Mouse (Mus musculus): ENCODE data around the gene Trappc6a.

DNA sequence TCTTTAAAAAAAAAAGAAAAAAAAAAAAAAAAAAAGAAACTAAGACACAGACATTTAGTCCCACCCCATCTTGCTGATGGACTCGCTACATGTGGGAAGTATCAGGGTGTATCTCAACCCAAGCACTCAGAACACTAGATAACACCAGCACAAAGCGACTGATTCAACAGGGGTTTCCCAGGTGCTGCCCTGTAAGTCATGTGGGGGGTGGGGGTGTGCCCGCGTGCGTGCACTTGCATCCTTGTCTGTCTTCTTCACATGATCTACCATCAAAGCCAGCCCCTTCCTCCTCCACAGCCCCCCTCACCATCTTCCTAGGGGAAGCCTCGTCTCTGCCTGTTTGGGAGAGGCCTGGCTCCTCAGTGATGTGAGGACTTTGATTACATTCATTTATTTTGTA is 4.2 kb downstream of the Trappc6a start:
- TF ChIP-seq CTCF (IDR thresholded peaks at IDR 0.05) (no peak), POLR2A (IDR thresholded peaks at IDR 0.05; ENCODE audit: insufficient read depth, low read depth, low read length) (no peak)

Measured in heart, adult 2 months (tissue).